Mouse (Mus musculus) gastrocnemius, postnatal 10 days (tissue): ENCODE data around the gene Sap30bp. TPM values are rescaled to one million over a fixed set of nuclear protein-coding genes. Genes with fewer than 3 reads are reported as not detected.

Experiments used
- DNase-seq: peaks from one replicate; pipeline ENCODE4 v3.0.0; 2021; ENCODE audit warnings: mixed read lengths
- total RNA-seq, 2 experiments: library from RNA; stranded (reverse); gene quantifications; 2 replicates each; pipeline ENCODE4 v1.2.3; 2021

The Sap30bp gene
- total RNA-seq, 2 experiments from 2014 or later, result 16.6 to 24.5 TPM

DNA sequence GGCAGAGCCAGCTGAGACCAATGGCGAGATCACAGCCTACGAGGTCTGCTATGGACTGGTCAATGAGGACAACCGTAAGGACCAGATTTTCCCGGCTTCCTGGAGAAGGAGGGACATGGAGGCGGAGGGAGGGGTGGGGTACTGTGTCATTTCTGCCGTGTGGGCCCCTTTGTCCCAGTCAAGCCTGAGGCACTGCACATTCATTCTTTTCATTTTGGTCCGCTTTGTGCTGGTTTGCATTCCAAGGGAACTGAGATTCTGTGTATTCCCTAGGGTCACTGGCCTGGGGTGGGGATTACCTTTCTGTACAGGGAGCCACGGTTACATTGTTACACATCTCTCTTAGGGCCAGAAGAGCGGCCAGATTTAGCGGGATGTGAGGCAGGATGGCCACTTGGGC is 67.5 kb downstream of the Sap30bp start:
- DNase-seq, result no peak

DNA sequence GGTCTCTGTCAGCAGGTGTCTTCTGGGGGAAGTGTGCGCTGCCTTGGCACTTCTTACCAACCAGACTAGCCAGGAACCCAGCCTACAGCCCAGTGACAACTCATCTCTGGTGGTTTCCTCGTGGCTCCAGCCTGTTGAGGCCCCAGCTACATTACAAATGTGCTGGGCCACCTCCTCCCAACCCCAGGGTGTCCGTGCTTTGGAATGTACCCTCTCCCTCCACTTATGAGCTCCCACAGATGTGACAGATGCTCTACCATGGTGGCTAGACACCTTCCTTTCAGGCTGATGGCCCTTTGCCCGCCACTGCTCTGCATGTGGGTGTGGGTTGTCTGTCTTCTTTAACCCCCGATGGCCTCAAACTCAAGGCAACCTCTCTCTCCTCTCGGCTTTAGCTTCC is 68.6 kb downstream of the Sap30bp start:
- no peak for DNase-seq

DNA sequence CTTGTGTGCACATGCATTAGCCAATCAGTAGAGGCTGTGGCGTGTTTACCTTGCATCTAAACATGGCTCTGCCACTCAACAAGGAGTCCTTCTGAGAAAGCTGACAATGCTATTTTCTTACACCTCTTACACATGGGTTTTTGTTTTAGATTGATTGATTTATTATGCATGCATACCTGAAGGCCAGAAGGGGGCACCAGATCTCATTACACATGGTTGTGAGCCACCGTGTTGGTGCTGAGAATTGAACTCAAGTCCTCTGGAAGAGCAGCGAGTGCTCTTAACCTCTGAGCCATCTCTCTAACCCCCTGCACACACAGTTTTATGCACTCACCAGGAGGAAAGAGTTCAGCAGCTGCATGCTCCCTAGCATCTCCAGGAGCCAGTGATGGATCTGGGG is 69.8 kb downstream of the Sap30bp start:
- no peak for DNase-seq

DNA sequence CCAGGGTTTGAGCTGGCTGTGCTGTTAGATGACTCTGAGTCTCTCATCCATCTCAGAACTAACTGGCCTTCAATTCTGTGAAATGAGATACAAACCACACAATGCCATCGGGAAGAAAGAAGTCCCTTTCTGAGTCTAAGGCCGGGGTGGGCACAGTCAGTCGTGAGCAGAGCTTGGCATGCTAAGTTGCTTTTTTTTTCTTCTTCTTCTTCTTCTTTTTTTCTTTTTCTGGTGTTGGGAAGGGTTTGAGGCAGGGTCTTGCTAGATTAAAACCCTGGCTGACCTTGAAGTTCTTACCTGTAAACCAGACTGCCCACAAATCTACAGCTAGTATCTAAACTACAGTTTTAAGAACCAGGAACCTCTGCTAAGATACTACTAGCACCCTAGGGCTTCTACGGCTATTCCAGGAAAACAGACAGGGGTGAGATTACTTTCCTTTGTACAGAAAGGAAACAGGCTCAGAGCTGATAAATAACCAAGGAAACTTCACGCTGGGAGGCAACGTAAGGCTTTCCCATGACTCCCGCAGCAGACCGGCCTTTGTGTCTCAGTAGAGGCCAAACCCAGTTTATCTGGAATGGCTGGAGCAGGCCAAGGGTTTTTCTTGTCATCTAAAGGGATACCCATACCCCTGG is 71.2 kb downstream of the Sap30bp start:
- no peak for DNase-seq

DNA sequence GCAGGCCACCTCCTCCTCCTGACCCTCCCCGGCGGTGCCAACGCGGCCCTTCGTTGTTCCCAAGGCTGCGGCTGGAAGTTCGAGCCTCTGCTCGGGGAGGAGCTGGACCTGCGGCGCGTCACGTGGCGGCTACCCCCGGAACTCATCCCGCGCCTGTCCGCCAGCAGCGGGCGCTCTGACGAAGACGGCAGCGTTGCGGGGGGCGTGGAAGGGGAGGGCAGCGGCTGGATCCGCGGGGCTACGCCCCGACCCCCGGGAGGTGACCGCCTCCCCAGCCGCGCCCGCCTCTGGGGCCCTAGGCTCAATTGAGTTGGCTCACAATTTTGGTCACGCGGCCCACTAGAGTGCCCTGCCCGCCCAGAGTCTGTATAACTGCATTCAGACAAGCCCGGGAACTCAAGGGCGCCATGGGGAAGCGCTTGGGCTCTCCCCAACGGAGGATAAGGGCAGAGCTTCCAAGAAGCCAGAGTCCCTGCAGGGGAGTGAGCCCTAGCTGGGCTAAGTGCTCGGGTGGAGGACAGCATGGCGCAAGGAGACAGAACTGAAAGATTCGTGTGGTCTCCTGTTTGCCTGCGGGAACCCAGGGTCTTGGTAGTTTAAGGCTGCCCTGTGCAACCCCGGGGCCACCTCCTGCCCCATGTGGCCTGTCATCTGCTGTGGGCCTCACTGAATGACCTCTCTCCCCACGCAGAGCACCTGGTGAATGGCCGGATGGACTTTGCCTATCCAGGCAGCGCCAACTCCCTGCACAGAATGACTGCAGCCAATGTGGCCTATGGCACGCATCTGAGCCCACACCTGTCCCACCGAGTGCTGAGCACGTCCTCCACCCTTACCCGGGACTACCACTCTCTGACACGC is 72.0 kb downstream of the Sap30bp start:
- peak; percentile 81 for DNase-seq

DNA sequence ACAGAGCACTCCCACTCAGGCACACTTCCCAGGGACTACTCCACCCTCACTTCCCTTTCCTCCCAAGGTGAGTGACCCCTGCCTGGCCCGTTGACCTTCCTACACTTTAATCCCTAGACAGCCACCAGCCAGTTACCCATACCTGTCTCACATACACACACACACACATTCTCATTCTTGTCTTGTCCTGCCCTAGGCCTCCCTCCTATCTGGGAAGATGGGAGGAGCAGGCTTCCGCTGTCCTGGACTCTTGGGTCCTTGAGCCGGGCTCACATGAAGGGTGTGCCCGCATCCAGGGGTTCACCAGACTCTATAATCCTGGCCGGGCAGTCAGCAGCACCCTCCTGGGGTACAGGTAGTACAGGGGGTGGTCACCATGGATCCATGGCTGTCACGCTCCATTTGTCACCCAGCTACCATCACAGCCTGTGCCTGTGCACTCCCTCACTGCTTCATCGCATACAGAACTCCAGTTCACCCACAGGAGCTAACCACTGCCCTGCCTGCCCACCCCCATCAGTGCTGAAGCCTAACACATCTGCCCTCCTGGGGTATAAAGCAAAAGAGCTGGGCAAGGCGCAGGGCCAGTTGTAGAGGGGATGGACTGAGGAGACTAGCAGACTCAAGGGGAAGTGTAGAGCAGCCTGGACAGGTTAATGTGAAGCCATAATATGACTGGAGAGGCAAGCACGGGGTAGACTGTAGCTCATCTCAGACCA is 72.8 kb downstream of the Sap30bp start:
- DNase-seq, result no peak

DNA sequence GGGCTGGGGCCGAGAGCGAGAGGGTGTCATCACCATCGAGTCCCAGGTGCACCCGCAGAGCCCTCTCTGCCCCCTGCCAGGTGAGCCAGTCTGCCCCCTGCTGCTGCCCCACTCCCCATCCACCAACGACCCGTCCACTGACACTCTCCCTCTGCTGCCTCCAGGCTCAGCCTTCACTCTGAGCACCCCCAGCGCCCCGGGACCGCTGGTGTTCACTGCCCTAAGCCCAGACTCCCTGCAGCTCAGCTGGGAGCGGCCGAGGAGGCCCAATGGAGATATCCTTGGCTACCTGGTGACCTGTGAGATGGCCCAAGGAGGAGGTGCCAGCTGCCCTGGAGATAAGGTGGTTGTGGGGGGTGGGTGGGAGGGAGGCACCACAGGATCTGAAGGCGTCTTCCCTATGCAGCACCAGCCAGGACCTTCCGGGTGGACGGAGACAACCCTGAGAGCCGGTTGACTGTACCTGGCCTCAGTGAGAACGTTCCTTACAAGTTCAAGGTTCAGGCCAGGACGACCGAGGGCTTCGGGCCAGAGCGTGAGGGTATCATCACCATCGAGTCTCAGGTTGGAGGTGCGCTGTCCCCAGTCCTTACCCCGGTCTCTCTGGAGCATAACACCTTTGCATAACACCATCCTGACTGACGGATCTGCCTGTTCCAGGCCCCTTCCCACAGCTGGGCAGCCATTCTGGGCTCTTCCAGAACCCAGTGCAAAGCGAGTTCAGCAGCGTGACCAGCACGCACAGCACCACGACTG is 74.2 kb downstream of the Sap30bp start:
- no peak for DNase-seq

DNA sequence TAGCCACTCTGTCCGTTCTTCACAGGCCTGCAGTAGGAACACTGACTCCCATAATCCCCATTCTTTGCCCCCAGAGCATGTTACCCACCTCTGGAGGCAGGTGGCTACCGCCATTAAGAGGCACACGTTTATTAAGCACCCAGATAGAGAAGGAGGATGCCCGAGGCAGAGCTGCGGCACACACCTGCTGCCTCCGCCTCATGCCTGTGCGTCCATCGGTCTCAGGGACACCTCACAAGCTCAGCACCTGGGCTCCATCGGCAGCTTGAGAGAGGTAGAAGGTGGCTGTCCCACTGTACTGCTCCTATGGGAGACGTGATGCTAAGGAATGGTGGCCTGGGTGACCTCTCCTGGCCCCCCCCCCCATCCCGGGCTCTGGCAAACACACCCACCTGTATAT is 75.3 kb downstream of the Sap30bp start:
- no peak for DNase-seq

DNA sequence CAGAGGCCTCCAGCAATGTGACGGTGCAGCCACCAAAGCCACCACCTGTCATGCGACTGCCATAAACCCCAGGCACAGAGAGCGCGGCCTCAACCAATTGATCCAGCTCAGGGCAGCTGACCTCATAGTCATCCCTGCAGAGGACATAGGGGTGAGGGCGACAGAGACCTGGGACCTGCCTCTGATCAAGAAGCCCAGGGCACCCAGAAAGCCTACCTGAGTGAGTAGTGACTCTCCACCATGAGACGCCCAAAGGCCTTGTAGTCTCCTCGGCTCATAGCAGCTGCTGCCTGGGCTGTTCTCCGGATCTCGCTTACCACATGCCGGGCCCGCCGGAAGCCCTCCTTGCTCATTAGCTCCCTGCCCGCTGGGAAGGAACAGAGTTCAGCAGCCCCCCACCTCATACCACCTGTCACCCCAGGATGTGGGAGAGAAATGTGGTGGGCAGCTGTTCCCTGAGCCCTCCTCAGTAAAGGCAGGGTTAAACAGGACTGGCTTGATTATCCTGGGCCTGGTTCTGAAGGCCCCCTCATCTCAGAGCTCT is 75.8 kb downstream of the Sap30bp start:
- no peak for DNase-seq

DNA sequence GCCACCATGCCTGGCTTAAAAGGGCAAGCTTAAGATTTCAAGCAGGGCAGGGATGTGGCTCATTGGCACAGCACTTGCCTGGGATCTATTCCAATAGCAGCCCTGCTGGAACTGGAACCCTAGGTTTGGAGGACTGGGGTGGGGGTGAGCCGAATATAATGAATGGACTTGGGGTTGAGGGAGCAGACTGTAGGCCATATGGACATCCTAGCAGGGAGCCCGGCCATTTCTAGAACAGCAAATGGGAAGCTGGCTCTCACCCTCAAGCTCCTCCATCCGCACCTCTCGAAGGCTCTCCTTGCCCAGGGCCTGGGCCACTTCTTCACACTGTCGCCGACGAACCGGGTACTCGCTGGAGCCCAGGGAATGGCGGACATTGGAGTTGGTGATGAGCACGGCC is 76.6 kb downstream of the Sap30bp start:
- no peak for DNase-seq

DNA sequence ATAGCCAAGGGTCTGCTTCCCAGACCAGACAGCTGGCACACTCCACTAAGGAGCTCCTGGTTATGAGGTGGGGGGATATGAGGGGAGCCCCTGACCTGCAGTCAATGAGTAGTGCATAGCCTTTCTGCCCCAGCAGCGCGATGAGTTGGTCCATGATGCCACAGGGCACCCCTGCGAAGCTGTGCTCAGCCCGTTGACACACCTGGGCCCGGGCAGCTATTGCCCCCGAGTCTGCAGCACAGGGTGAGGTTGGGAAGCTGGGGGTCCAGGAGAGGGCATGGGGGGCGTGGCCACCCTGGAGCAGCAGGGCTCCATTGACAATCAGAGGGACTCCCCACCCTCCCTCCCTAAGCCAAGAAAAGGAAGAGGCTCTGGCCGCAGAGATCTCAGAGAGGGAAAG is 77.1 kb downstream of the Sap30bp start:
- DNase-seq, result no peak

DNA sequence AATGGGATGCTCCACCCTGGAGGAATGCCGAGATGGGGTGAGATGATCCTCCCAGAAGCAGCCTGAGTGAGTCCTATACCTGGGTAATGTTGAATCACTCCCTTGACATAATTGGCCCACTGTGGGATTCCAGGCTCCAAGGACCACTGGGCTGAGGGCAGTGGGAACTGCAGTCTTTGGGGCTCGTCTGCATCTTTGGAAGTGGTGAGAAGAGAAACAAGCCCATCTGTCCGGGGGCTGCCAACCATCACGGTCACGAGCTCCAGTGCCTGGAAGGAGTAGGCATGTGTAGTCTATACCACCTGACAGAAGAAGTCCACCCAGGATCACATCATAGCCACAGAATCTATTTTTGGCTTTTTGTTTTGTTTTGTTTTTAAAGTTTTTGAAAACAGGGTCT is 77.9 kb downstream of the Sap30bp start:
- no peak for DNase-seq

DNA sequence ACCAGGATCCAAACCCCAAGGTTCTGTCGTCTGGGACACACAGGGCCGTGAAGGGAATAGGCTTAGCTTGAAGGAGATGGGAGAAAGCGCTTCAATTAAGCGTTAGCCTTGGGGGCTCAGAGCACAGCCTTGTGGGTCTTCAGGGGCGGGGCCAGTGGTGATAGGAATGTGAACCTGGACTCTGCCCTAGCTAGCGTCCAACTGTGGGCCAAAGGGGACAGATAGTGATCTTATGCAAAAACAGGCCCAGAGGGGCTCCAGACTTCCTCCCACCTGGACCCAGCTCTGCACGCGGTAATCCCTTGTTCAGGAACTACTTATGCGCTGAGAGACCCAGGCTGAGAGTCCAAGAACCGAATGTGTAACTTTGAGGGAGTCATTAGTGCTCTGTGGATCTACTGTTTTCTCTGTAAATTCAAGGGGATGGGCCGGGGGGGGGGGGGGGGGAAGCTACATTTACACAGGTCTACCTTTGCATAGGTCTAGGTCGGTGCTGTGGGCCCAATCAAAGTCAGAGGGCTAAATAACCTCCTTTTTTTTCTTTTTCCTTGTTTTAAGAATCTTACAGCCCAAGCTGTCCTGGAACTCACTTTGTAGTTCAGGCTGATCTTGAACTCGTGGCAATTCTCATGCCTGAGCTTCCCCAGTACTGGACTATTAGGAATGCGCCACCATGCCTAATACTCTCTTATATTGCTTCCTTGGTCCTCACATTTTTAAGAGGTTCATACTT is 78.6 kb downstream of the Sap30bp start:
- DNase-seq, result no peak

DNA sequence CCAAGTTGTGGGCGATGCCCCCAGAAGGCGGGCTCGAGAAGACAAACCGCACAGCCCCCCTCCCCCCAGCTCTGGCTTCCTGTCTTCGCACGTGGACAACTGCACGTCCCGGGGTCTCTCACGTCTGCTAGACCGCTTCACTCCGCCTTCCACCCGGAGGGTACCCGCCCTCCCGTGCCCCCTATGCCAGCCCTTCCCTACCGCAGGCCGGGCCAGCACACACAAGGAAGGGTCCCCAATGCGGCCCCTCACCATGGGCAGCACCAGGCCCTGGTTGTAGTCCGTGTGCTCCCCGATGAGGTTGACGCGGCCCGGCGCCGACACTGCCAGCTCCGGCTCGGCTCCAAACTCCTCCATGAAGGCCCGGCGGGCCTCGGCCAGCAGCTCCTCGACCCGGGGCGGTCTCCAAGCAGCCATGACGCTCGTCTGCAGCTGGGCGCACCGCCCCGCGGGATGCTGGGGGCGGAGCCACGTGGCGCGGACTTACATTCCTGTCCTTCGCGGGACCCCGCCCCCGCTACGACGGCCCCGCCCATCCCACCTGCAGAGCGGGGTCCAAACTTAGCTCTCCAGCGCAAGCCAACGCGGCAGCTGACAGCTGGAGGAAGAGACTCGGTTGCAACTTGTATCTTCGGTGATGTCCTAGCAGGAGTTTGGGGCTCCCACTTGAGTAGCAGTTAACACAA is 79.3 kb downstream of the Sap30bp start, which contains the start of gene Galk1:
Gene Galk1, minus strand, starts transcription at position 458 of the 686 bp plus-strand sequence.
- DNase-seq, result peak; percentile 90

DNA sequence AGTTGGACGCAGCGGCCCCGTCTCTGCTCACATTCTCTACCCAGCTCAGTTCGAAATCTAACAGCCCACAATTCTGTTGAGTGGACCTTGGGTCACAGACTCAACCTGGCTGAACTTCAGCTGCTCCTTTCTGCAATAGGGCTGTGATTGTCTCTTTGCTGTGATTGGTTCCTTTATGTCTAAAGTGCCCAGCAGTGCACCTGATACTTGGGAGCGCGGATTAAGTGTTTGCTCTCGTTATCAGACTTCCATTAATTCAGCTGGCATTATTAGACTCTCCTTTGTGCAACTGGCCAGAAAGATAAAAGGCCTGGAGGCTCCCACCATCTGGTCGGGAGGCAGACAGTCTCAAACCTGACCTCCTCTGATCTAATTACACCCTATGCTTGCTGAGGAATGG is 81.7 kb downstream of the Sap30bp start:
- DNase-seq, result no peak

Other genes starting within 250 kb of the Sap30bp start
- gene Grb2, start 224.7 kb upstream of the Sap30bp start, total RNA-seq, result 10 to 100 TPM; 93.7 to 95.9 TPM
- 10 to 100 TPM; 55.6 to 60.0 TPM for gene Tmem94, start 167.8 kb upstream of the Sap30bp start, total RNA-seq
- gene Caskin2, start 119.6 kb upstream of the Sap30bp start, total RNA-seq, result 10 to 100 TPM; 16.8 to 22.7 TPM
- gene Tsen54, start 118.6 kb upstream of the Sap30bp start, total RNA-seq, result 10 to 100 TPM; 10.3 to 11.1 TPM
- 10 to 100 TPM; 16.5 to 17.4 TPM for gene Llgl2, start 109.2 kb upstream of the Sap30bp start, total RNA-seq
- not detected for gene Myo15b, start 74.9 kb upstream of the Sap30bp start, total RNA-seq
- 1 to 10 TPM; 3.6 to 4.1 TPM for gene Smim5, start 33.3 kb upstream of the Sap30bp start, total RNA-seq
- gene Smim6, start 21.3 kb upstream of the Sap30bp start, total RNA-seq, result not detected
- 1 to 10 TPM; 5.4 to 9.1 TPM for gene Recql5, start 195 bp downstream of the Sap30bp start, total RNA-seq
- 1 to 10 TPM; 4.6 to 4.9 TPM for gene Itgb4, start 41.4 kb downstream of the Sap30bp start, total RNA-seq
- gene Galk1, start 79.4 kb downstream of the Sap30bp start, total RNA-seq, result 10 to 100 TPM; 14.8 to 19.2 TPM
- 100 to 1,000 TPM; 252 TPM for gene H3f3b, start 94.7 kb downstream of the Sap30bp start, total RNA-seq
- gene Unk, start 97.0 kb downstream of the Sap30bp start, total RNA-seq, result 10 to 100 TPM; 13.6 to 15.8 TPM
- under 1 TPM; 0.45 TPM for gene Unc13d, start 144.7 kb downstream of the Sap30bp start, total RNA-seq
- gene Wbp2, start 153.7 kb downstream of the Sap30bp start, total RNA-seq, result 10 to 100 TPM; 64.8 to 66.8 TPM
- 10 to 100 TPM; 21.9 to 31.7 TPM for gene Trim47, start 193.9 kb downstream of the Sap30bp start, total RNA-seq
- 1 to 10 TPM; 3.3 to 3.6 TPM for gene Trim65, start 197.8 kb downstream of the Sap30bp start, total RNA-seq
- gene Mrpl38, start 205.6 kb downstream of the Sap30bp start, total RNA-seq, result 10 to 100 TPM; 40.8 to 46.2 TPM
- gene Fbf1, start 234.9 kb downstream of the Sap30bp start, total RNA-seq, result 10 to 100 TPM; 13.8 to 18.2 TPM